Mouse (Mus musculus) limb, embryonic 11.5 days (tissue): ENCODE data around the gene Ptpa. TPM values are rescaled to one million over a fixed set of nuclear protein-coding genes. Genes with fewer than 3 reads are reported as not detected.

Experiments used
- ATAC-seq: fragments of 200-750 bp; cut with Nextera tagmentation; 2 replicates; pipeline ENCODE4 v1.8.0; 2017; ENCODE audit warnings: low read depth; ENCODE audit not compliant: insufficient number of reproducible peaks, low FRiP score, low TSS enrichment
- DNase-seq: peaks from one replicate; pipeline ENCODE4 v3.0.0-alpha.2; 2015; ENCODE audit warnings: low spot score
- H3K27ac ChIP-seq: fragments of 300-500 bp; sonication (generic); replicated peaks from 2 replicates; pipeline ENCODE4 v1.5.1; 2014; ENCODE audit warnings: low read depth, mild to moderate bottlenecking, low read length
- H3K27me3 ChIP-seq: fragments of 300-500 bp; sonication (generic); 2 replicates; pipeline ENCODE4 v1.6.1; 2014; ENCODE audit warnings: mild to moderate bottlenecking, low read length, mixed read lengths; ENCODE audit not compliant: control insufficient read depth, insufficient read depth
- H3K36me3 ChIP-seq: fragments of 300-500 bp; sonication (generic); 2 replicates; pipeline ENCODE4 v1.6.1; 2014; ENCODE audit warnings: mild to moderate bottlenecking, low read length, moderate library complexity, mixed read lengths; ENCODE audit not compliant: control insufficient read depth, insufficient read depth
- H3K4me1 ChIP-seq: fragments of 300-500 bp; sonication (generic); 2 replicates; pipeline ENCODE4 v1.6.1; 2014; ENCODE audit warnings: low read length, mixed read lengths; ENCODE audit not compliant: control insufficient read depth, insufficient read depth
- H3K4me2 ChIP-seq: fragments of 300-500 bp; sonication (generic); 2 replicates; pipeline ENCODE4 v1.6.1; 2014; ENCODE audit warnings: low read depth, mild to moderate bottlenecking, moderate library complexity; ENCODE audit not compliant: severe bottlenecking
- H3K4me3 ChIP-seq: fragments of 300-500 bp; sonication (generic); 2 replicates; pipeline ENCODE4 v1.5.1; 2014; ENCODE audit warnings: low read depth, low read length
- H3K9ac ChIP-seq: fragments of 300-500 bp; sonication (generic); 2 replicates; pipeline ENCODE4 v1.6.1; 2014; ENCODE audit warnings: mild to moderate bottlenecking, low read length
- H3K9me3 ChIP-seq: fragments of 300-500 bp; sonication (generic); 2 replicates; pipeline ENCODE4 v1.6.1; 2016; ENCODE audit warnings: low read length; ENCODE audit not compliant: control insufficient read depth
- WGBS: fragments of 180-500 bp; shearing (Covaris S2); extraction: QIAGEN DNeasy Blood & Tissue Kit; methylation state at CpG from one replicate; pipeline ENCODE4 v1.1.7; 2014; 5-methylcytosine and 5-hydroxymethylcytosine counted together
- polyA plus RNA-seq: library from polyadenylated mRNA; unstranded; fragments of >200 nt; fragmentation: Nextera tagmentation; extraction: Ambion mirVana; gene quantifications from 2 replicates; pipeline ENCODE4 v1.2.1, GENCODE M21; 2014

Gene Ptpa
- polyA plus RNA-seq, 1 experiment from 2014 or later, result 83.3 TPM

GRCm38 (mm10) chr2:30395757-30396156 is 20.1 kb upstream of the Ptpa start:
- ATAC-seq, result no peak
- 93% methylated on average over 7 of the region's 7 CpGs for WGBS
- no peak for DNase-seq
- Histone ChIP-seq H3K9me3 (0 out of 2 replicates have a peak, but pooled peaks cover 2% of the 10 kb centered on the region), H3K4me3 (no peak overlapping the region), H3K4me2 (no peak overlapping the region), H3K27ac (no peak overlapping the region), H3K36me3 (peaks cover 16% of the 10 kb centered on the region), H3K9ac (no peak overlapping the region; the same call in 1 of the 2 replicates), H3K4me1 (peaks cover 11% of the 10 kb centered on the region), H3K27me3 (no peaks in the 10 kb centered on the region)

- Histone ChIP-seq H3K9me3 (0 out of 2 replicates have a peak, but pooled peaks cover 2% of the 10 kb centered on the region), H3K36me3 (peaks cover 16% of the 10 kb centered on the region), H3K9ac (peak overlapping the region; percentile 23; the same call in 1 of the 2 replicates), H3K4me2 (no peak overlapping the region), H3K27ac (no peak overlapping the region), H3K4me1 (peaks cover 10% of the 10 kb centered on the region), H3K4me3 (no peak overlapping the region), H3K27me3 (no peaks in the 10 kb centered on the region)
- no peak for ATAC-seq
- 91% methylated on average over 7 of the region's 7 CpGs for WGBS
- DNase-seq, result no peak
These were observed 19.6 kb upstream of the Ptpa start for GRCm38 (mm10) chr2:30396246-30396645.

GRCm38 (mm10) chr2:30397986-30398512 is 17.8 kb upstream of the Ptpa start:
- Histone ChIP-seq H3K9ac (no peak overlapping the region), H3K4me1 (peaks cover 6% of the 10 kb centered on the region), H3K27me3 (no peaks in the 10 kb centered on the region), H3K4me3 (no peak overlapping the region), H3K27ac (no peak overlapping the region), H3K36me3 (peaks cover 22% of the 10 kb centered on the region), H3K9me3 (no peaks in the 10 kb centered on the region), H3K4me2 (no peak overlapping the region)
- DNase-seq (no peak), ATAC-seq (no peak)
- WGBS, result 85% methylated on average over 10 of the region's 10 CpGs

GRCm38 (mm10) chr2:30399191-30400171 is 16.4 kb upstream of the Ptpa start:
- no peak overlapping the region for H3K9ac ChIP-seq
- H3K4me2 ChIP-seq, result no peak overlapping the region
- H3K27me3 ChIP-seq, result no peaks in the 10 kb centered on the region
- no peaks in the 10 kb centered on the region for H3K4me1 ChIP-seq
- H3K27ac ChIP-seq, result no peak overlapping the region
- 72% methylated on average over 20 of the region's 20 CpGs for whole genome bisulfite sequencing
- no peaks in the 10 kb centered on the region for H3K9me3 ChIP-seq
- DNase-seq, result no peak
- ATAC-seq, result no peak
- no peak overlapping the region for H3K4me3 ChIP-seq
- H3K36me3 ChIP-seq, result peaks cover 22% of the 10 kb centered on the region

- ATAC-seq (no peak), DNase-seq (no peak)
- H3K9me3 ChIP-seq, result no peaks in the 10 kb centered on the region
- H3K4me2 ChIP-seq, result no peak overlapping the region
- no peak overlapping the region for H3K4me3 ChIP-seq
- H3K4me1 ChIP-seq, result no peaks in the 10 kb centered on the region
- H3K27me3 ChIP-seq, result no peaks in the 10 kb centered on the region
- no peak overlapping the region for H3K9ac ChIP-seq
- H3K36me3 ChIP-seq, result peaks cover 20% of the 10 kb centered on the region
- WGBS, result 75% methylated on average over 1 of the region's 1 CpGs
- H3K27ac ChIP-seq, result no peak overlapping the region
These were observed 14.3 kb upstream of the Ptpa start for GRCm38 (mm10) chr2:30401581-30401980.

- Histone ChIP-seq H3K4me2 (no peak overlapping the region), H3K27me3 (no peaks in the 10 kb centered on the region), H3K9ac (no peak overlapping the region), H3K27ac (no peak overlapping the region), H3K9me3 (no peaks in the 10 kb centered on the region), H3K4me3 (no peak overlapping the region), H3K36me3 (peaks cover 17% of the 10 kb centered on the region), H3K4me1 (no peaks in the 10 kb centered on the region)
- DNase-seq, result no peak
- 92% methylated on average over 9 of the region's 9 CpGs for WGBS
- ATAC-seq, result no peak
These were observed 13.4 kb upstream of the Ptpa start for GRCm38 (mm10) chr2:30402351-30402826.

GRCm38 (mm10) chr2:30402843-30403242 is 13.0 kb upstream of the Ptpa start:
- 56% methylated on average over 2 of the region's 2 CpGs for WGBS
- DNase-seq (no peak), ATAC-seq (no peak)
- Histone ChIP-seq H3K27ac (no peak overlapping the region), H3K9ac (no peak overlapping the region), H3K4me3 (no peak overlapping the region), H3K36me3 (peaks cover 14% of the 10 kb centered on the region), H3K4me2 (no peak overlapping the region), H3K4me1 (no peaks in the 10 kb centered on the region), H3K27me3 (no peaks in the 10 kb centered on the region), H3K9me3 (no peaks in the 10 kb centered on the region)

- DNase-seq (no peak), ATAC-seq (no peak)
- H3K27ac ChIP-seq, result no peak overlapping the region
- peaks cover 13% of the 10 kb centered on the region for H3K36me3 ChIP-seq
- WGBS, result 82% methylated on average over 1 of the region's 1 CpGs
- H3K4me3 ChIP-seq, result no peak overlapping the region
- H3K27me3 ChIP-seq, result no peaks in the 10 kb centered on the region
- H3K4me2 ChIP-seq, result no peak overlapping the region
- H3K9me3 ChIP-seq, result no peaks in the 10 kb centered on the region
- no peaks in the 10 kb centered on the region for H3K4me1 ChIP-seq
- H3K9ac ChIP-seq, result no peak overlapping the region
These were observed 12.0 kb upstream of the Ptpa start for GRCm38 (mm10) chr2:30403870-30404269.
